Mouse (Mus musculus) intestine, embryonic 16.5 days (tissue): ENCODE data around the gene Pnkd. TPM values are rescaled to one million over a fixed set of nuclear protein-coding genes. Genes with fewer than 3 reads are reported as not detected.

Experiments used
- ATAC-seq: fragments of 200-750 bp; cut with Nextera tagmentation; 2 replicates; pipeline ENCODE4 v1.8.0; 2017; ENCODE audit warnings: moderate TSS enrichment, moderate library complexity
- H3K27ac ChIP-seq: fragments of 300-500 bp; sonication (generic); 2 replicates; pipeline ENCODE4 v1.5.1; 2014; ENCODE audit warnings: mild to moderate bottlenecking, low read length
- H3K27me3 ChIP-seq: fragments of 300-500 bp; sonication (generic); replicated peaks from 2 replicates; pipeline ENCODE4 v1.6.1; 2014; ENCODE audit warnings: low read length, control low read depth, mixed read lengths; ENCODE audit not compliant: control insufficient read depth, insufficient read depth
- H3K36me3 ChIP-seq: fragments of 300-500 bp; sonication (generic); 2 replicates; pipeline ENCODE4 v1.6.1; 2014; ENCODE audit warnings: low read length, control low read depth; ENCODE audit not compliant: control insufficient read depth, insufficient read depth
- H3K4me1 ChIP-seq: fragments of 300-500 bp; sonication (generic); 2 replicates; pipeline ENCODE4 v1.6.1; 2014; ENCODE audit warnings: low read length, control low read depth, mixed read lengths; ENCODE audit not compliant: control insufficient read depth, insufficient read depth
- H3K4me2 ChIP-seq: fragments of 300-500 bp; sonication (generic); 2 replicates; pipeline ENCODE4 v1.6.1; 2014; ENCODE audit warnings: low read depth, low read length, control low read depth
- H3K4me3 ChIP-seq: fragments of 300-500 bp; sonication (generic); 2 replicates; pipeline ENCODE4 v1.5.1; 2014; ENCODE audit warnings: mild to moderate bottlenecking, low read length
- H3K9ac ChIP-seq: fragments of 300-500 bp; sonication (generic); 2 replicates; pipeline ENCODE4 v1.6.1; 2014; ENCODE audit warnings: low read depth, low read length
- H3K9me3 ChIP-seq: fragments of 300-500 bp; sonication (generic); 2 replicates; pipeline ENCODE4 v1.6.1; 2016; ENCODE audit warnings: low read length, control low read depth; ENCODE audit not compliant: control insufficient read depth
- WGBS: fragments of 180-500 bp; shearing (Covaris S2); extraction: QIAGEN DNeasy Blood & Tissue Kit; methylation state at CpG from one replicate; pipeline ENCODE4 v1.1.7; 2014; 5-methylcytosine and 5-hydroxymethylcytosine counted together
- polyA plus RNA-seq: library from polyadenylated mRNA; unstranded; fragments of >200 nt; fragmentation: Nextera tagmentation; extraction: Ambion mirVana; gene quantifications from 2 replicates; pipeline ENCODE4 v1.2.1, GENCODE M21; 2015

The Pnkd gene
- polyA plus RNA-seq, 1 experiment from 2014 or later, result 148 TPM

DNA sequence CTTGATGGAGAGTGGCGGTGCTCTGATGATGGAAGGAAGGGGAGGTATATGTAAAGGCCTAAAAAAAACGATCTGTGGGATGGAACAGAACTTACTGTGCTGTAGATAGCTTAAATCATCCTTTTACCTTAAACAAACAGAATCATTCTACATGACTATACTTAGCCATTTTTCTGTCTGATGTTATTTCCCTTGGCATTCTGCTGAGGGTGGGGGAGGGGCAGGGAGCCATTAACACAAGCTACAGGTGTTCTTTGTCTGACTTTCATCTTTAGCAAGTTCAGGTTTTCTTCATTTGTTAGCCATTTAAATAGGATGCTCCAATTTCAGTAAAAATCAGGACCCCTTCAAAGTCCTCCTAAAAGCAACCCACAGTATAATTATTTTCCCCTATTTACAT lies 39.2 kb upstream of the Pnkd start:
- no peak overlapping the region for H3K4me2 ChIP-seq

DNA sequence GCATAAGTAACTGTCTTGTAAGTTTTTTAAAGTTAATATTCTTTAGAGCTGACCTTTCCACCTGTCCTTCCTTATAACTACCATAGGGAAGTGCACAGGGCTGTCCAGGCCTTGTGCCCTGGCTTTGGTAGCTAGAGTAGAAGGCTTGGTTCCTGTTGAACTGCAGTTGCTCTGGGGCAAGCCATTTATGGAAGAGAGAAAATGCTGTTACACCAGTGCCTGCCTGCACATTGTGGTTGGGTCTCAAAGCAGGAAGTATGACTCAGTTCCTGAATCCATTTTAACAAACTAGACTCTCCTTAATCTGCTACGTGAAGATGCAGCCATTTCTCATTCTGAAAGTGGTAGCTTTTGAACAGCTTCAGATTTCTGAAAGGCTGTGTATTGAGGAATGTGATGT lies 35.9 kb upstream of the Pnkd start:
- H3K27ac ChIP-seq, result peak overlapping the region; percentile 89
- 31% methylated on average over 1 of the region's 1 CpGs for WGBS

More for the DNA sequence above, 39.2 kb upstream of the Pnkd start:
- Histone ChIP-seq H3K4me1 (peaks cover 34% of the 10 kb centered on the region), H3K27ac (no peak overlapping the region), H3K4me3 (no peak overlapping the region), H3K9ac (no peak overlapping the region), H3K27me3 (no peaks in the 10 kb centered on the region), H3K36me3 (0 out of 2 replicates have a peak, but pooled peaks cover under 1% of the 10 kb centered on the region), H3K9me3 (no peaks in the 10 kb centered on the region)
- no peak for ATAC-seq
- WGBS, result 45% methylated on average over 2 of the region's 2 CpGs

DNA sequence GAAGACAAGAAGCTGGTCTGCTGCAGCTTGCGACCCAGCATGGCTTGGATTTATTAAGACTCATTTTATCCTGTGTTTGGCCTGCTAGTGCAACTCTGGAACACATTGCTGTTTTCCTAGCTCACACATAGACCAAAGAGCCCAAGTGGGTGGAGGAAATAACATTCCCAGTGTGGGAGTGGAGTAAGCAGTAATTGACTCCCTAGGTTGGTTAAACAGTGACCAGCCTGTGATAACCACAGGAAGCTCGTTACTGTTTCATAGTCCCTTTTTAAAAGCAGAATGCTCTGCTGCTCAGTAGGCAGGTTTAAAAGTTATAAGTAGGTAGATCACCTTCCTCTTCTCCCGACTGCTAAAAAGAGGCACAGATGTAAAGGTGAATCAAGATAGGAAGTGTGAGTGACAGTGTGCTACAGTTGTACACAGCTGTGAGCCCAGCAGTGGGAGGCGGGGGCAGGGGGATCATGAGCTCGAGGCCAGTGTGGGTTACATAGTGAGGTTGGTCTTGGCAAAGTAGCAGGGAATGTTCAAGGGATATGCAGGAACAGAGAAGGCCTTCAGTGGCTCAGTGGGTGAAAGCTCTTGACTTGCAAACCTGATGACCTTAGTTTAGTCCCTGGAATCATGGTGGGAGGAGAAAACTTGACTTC lies 35.3 kb upstream of the Pnkd start:
- peak; percentile 95 for ATAC-seq
- H3K36me3 ChIP-seq, result peaks cover 14% of the 10 kb centered on the region; the same call in 1 of the 2 replicates
- peaks cover 12% of the 10 kb centered on the region for H3K4me1 ChIP-seq
- H3K9ac ChIP-seq, result no peak overlapping the region
- H3K27me3 ChIP-seq, result no peaks in the 10 kb centered on the region
- H3K4me3 ChIP-seq, result no peak overlapping the region
- H3K9me3 ChIP-seq, result no peaks in the 10 kb centered on the region
- peak overlapping the region; percentile 17; the same call in 1 of the 2 replicates for H3K4me2 ChIP-seq
- 58% methylated on average over 5 of the region's 5 CpGs for WGBS
- H3K27ac ChIP-seq, result peak overlapping the region; percentile 89

More for the DNA sequence above, 35.9 kb upstream of the Pnkd start:
- peak; percentile 77 for ATAC-seq
- H3K4me2 ChIP-seq, result no peak overlapping the region
- no peaks in the 10 kb centered on the region for H3K9me3 ChIP-seq
- peaks cover 19% of the 10 kb centered on the region for H3K4me1 ChIP-seq
- H3K4me3 ChIP-seq, result no peak overlapping the region
- peaks cover 12% of the 10 kb centered on the region; the same call in 1 of the 2 replicates for H3K36me3 ChIP-seq
- no peak overlapping the region for H3K9ac ChIP-seq
- no peaks in the 10 kb centered on the region for H3K27me3 ChIP-seq

DNA sequence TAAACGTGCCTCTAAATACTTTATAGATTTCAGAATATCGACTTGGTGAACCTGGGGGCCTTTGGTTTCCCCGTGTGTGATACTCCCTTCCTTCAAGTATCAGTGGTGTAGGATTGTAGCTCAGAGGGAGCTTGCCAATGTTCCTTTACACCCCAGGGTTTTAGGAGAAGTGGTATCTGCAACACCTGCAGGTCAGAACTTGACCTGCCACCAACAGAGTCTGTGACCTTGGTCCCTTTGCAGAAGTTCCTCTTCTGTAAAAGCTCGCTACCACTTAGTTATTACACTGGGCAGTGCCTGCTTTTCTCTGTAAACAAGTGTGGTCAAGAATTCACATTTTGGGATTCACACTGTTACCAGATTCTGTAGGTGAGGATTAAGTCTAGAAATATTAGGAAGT lies 34.6 kb upstream of the Pnkd start:
- 80% methylated on average over 4 of the region's 4 CpGs for WGBS
- Histone ChIP-seq H3K4me1 (peaks cover 12% of the 10 kb centered on the region), H3K4me3 (no peak overlapping the region), H3K4me2 (no peak overlapping the region), H3K27ac (peak overlapping the region; percentile 89), H3K36me3 (peaks cover 14% of the 10 kb centered on the region; the same call in 1 of the 2 replicates), H3K9ac (no peak overlapping the region), H3K27me3 (no peaks in the 10 kb centered on the region), H3K9me3 (no peaks in the 10 kb centered on the region)
- ATAC-seq, result 0 out of 2 replicates have a peak, but pooled peaks have one; percentile 11

DNA sequence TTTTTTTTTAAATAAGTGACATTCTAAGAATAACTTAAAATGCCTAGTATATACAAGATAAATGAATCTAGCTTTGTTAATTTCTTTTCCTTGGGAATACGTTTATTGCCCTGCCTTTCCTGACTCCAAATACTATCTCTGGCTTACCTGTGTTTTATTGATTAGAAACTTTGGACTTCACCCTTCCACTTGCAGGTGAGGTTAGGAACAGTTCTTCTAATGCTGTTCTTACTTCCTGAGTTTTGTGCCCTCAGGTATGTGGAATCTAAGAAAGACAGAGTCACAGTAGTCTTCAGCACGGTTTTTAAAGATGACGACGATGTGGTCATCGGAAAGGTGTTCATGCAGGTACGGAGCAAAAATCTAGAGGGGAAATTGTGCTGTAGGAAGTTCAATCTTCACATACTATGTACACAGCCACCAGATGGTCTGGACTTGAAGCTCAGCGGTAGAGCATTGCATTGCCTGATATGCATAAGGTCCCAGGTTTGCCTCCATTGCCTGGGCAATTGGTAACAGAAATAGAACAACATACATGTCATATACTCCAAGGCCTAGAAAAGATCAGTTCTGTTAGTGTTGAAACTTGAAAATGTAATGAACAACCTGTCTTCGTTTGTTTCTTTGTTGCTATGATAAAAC lies 28.9 kb upstream of the Pnkd start:
- Histone ChIP-seq H3K27ac (peak overlapping the region; percentile 57), H3K9ac (no peak overlapping the region), H3K4me1 (peaks cover 5% of the 10 kb centered on the region), H3K4me2 (no peak overlapping the region; the same call in 1 of the 2 replicates), H3K4me3 (no peak overlapping the region), H3K9me3 (no peaks in the 10 kb centered on the region), H3K36me3 (peaks cover 11% of the 10 kb centered on the region; the same call in 1 of the 2 replicates), H3K27me3 (no peaks in the 10 kb centered on the region)
- WGBS, result 82% methylated on average over 8 of the region's 8 CpGs
- ATAC-seq, result peak; percentile 73

DNA sequence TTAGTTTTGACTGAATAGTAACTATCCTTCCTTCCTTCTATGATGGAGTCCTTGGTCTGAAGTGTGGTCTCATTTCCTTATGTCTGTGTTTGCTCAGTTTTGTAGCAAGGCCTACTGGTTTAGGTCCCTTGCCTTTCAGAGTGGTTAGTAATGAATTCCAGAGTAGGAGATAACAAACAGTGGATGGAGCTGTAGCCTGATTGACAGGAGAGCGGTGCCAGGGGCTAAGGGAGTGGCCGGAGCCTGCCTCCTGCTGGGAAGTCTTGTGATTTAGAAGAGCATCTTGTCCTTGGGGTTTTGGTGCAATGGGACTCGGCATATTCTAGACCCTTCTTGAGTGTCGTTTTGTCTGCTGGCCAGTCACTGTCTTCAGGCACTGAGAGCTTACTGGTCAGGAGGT lies 27.9 kb upstream of the Pnkd start:
- no peak overlapping the region for H3K4me3 ChIP-seq
- peak overlapping the region; percentile 57; the same call in 1 of the 2 replicates for H3K27ac ChIP-seq
- peaks cover 9% of the 10 kb centered on the region; the same call in 1 of the 2 replicates for H3K36me3 ChIP-seq
- H3K4me1 ChIP-seq, result peaks cover 5% of the 10 kb centered on the region
- H3K9ac ChIP-seq, result no peak overlapping the region
- H3K4me2 ChIP-seq, result no peak overlapping the region
- 77% methylated on average over 4 of the region's 4 CpGs for WGBS
- no peaks in the 10 kb centered on the region for H3K9me3 ChIP-seq
- H3K27me3 ChIP-seq, result no peaks in the 10 kb centered on the region
- ATAC-seq, result peak; percentile 15; the same call in 1 of the 2 replicates

DNA sequence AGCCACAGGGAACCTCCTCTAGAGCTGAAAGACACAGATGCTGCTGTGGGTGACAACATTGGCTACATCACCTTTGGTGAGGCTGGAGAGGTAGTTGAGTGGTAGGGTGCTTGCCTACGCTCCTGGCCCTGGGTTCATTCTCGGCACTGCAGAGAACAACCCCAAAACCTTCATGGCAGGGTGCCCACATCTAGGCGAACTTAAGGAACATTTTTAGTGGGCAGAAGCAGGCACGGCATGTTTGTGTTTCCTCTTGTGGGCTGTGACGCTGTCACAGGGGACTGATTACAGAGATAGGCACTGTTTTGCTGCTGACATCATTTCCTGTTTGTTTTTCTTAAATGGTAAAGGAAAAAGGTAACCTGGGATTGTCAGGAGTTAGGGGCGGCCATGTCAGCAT lies 22.2 kb upstream of the Pnkd start:
- Histone ChIP-seq H3K27me3 (no peaks in the 10 kb centered on the region), H3K9ac (no peak overlapping the region), H3K4me2 (no peak overlapping the region), H3K4me3 (no peak overlapping the region), H3K4me1 (no peaks in the 10 kb centered on the region), H3K27ac (no peak overlapping the region), H3K9me3 (no peaks in the 10 kb centered on the region), H3K36me3 (peaks cover 38% of the 10 kb centered on the region)
- 89% methylated on average over 6 of the region's 6 CpGs for WGBS
- ATAC-seq, result no peak

DNA sequence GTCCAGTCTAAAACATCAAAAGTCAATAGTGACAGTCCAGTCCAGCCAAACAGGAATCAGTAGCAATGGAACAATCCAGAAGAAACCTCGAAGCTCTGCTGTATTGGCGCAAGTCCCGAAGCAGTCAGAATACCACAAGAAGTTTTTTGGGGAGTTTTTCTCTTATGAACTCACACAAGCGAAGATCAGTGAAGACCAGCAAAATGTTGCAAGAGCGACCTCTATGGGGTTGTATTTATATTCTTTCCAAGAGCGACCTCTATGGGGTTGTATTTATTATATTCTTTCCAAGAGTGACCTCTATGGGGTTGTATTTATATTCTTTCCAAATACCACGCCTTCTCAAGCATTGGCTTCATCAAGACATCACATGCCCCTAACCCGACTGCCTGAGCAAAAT lies 16.0 kb upstream of the Pnkd start:
- H3K4me1 ChIP-seq, result no peaks in the 10 kb centered on the region
- H3K4me2 ChIP-seq, result no peak overlapping the region
- H3K4me3 ChIP-seq, result no peak overlapping the region
- H3K27ac ChIP-seq, result no peak overlapping the region
- WGBS, result 82% methylated on average over 8 of the region's 8 CpGs
- no peak for ATAC-seq
- H3K27me3 ChIP-seq, result no peaks in the 10 kb centered on the region
- no peaks in the 10 kb centered on the region; the same call in 1 of the 2 replicates for H3K9me3 ChIP-seq
- H3K9ac ChIP-seq, result no peak overlapping the region
- H3K36me3 ChIP-seq, result peaks cover 28% of the 10 kb centered on the region

DNA sequence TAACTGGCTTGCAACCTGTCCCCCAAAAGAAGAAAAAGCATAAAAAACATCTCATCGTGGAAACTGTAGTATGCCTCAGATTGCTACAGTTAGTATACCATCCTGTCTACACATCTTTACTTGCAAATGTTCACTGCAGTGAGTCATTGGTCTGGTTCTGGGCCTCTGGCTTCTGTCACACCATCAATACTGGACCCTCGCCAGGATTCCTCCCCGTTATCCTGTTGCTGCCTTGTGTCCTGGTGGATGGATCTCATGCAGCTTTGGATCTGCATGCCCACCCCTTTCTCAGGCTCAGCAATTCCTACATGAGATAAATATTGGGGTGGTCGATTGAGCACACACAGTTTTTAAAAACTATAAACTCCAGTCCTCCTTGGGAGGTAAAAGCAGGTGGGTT lies 13.1 kb upstream of the Pnkd start:
- Histone ChIP-seq H3K36me3 (peaks cover 4% of the 10 kb centered on the region; the same call in 1 of the 2 replicates), H3K9ac (no peak overlapping the region), H3K9me3 (no peaks in the 10 kb centered on the region; the same call in 1 of the 2 replicates), H3K4me3 (no peak overlapping the region), H3K27ac (no peak overlapping the region), H3K4me1 (peaks cover 12% of the 10 kb centered on the region), H3K27me3 (no peaks in the 10 kb centered on the region), H3K4me2 (no peak overlapping the region)
- ATAC-seq, result no peak
- WGBS, result 51% methylated on average over 4 of the region's 4 CpGs
